In the genomic region with DNA sequence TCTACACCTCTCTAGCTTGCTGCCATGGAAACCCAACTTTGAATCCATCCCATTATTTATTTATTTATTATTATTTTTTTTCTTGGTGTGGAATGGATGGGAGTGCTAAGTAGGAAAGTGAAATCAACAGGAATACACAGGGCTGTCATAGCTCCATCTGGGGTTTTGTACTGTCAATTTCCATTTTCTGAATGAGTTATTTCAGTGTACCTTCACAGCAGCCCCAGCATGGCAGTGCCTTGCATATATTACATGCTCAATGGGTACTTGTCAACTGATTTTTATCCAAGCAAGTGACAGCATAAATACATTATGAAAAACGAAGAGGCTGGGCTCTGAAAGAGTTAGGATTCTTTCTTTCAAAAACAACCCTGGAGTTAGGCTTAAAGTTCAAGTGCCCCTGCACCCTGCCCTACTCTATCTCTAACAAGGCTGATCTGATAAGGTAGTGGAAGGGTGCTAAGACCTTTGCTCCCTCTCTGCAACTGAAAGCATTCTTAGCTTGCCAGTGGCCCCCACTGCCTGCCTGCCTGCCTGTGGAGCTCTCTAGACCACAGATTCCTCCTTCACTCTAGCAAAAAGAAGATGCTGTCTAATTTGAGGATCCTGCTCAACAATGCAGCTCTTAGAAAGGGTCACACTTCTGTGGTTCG, we compare ENCODE assay signal across 17 mouse cellular contexts. TPM values are rescaled to one million over a fixed set of nuclear protein-coding genes. Genes with fewer than 3 reads are reported as not detected.
DNase-seq lines count a peak whose midpoint lies in the region; ATAC-seq and TF ChIP-seq lines count a peak whose summit lies in the region.
"Had no signal": no experiment of that assay in that cellular context is flagged by ENCODE, and none has a peak within 500 bp of the region (broad histone marks: within the 10 kb centered on the region; RNA-seq: fewer than 3 reads in every experiment).

A gene (plus strand): TSS at position 454 of the 653 bp plus-strand sequence.

- WGBS in heart, adult 2 months, result 41% methylated on average over 2 of the region's 2 CpGs
- WGBS in intestine, embryonic 15.5 days, result 48% methylated on average over 2 of the region's 2 CpGs
- WGBS in liver, embryonic 16.5 days (ENCODE audit: insufficient replicate concordance), result 32% methylated on average over 2 of the region's 2 CpGs

- H3K9me3 ChIP-seq in intestine, embryonic 15.5 days, result no peaks in the 10 kb centered on the region
- H3K9me3 ChIP-seq in liver, embryonic 16.5 days (replicated peaks; ENCODE audit: control insufficient read depth, low read length), result no peaks in the 10 kb centered on the region
- H3K9me3 ChIP-seq: embryonic facial prominence, embryonic 15.5 days; neural tube, embryonic 15.5 days had no signal

- no peaks in the 10 kb centered on the region for H3K36me3 ChIP-seq in heart, adult 2 months (ENCODE audit: control insufficient read depth, insufficient read depth, low read length)
- H3K36me3 ChIP-seq in intestine, embryonic 15.5 days, result no peaks in the 10 kb centered on the region
- no peaks in the 10 kb centered on the region for H3K36me3 ChIP-seq in liver, embryonic 16.5 days (ENCODE audit: control insufficient read depth, insufficient read depth)
- H3K36me3 ChIP-seq: embryonic facial prominence, embryonic 15.5 days; neural tube, embryonic 15.5 days had no signal

- no peak within 1 kb of the TSS for H3K9ac ChIP-seq in heart, adult 2 months (ENCODE audit: low read depth, low read length)
- H3K9ac ChIP-seq in intestine, embryonic 15.5 days, result no peak within 1 kb of the TSS
- H3K9ac ChIP-seq in liver, embryonic 16.5 days (ENCODE audit: low read depth, low read length), result no peak within 1 kb of the TSS
- H3K9ac ChIP-seq: embryonic facial prominence, embryonic 15.5 days; neural tube, embryonic 15.5 days had no signal

- H3K4me1 ChIP-seq in heart, adult 2 months (ENCODE audit: control insufficient read depth, insufficient read depth, low read length), result no peaks in the 10 kb centered on the region
- no peaks in the 10 kb centered on the region for H3K4me1 ChIP-seq in intestine, embryonic 15.5 days (replicated peaks)
- no peaks in the 10 kb centered on the region for H3K4me1 ChIP-seq in liver, embryonic 16.5 days (ENCODE audit: control insufficient read depth, low read depth, low read length)
- H3K4me1 ChIP-seq: embryonic facial prominence, embryonic 15.5 days; neural tube, embryonic 15.5 days had no signal

- ATAC-seq in intestine, embryonic 15.5 days, result peak; percentile 96
- ATAC-seq in liver, embryonic 16.5 days (ENCODE audit: low read depth), result peak; percentile 51; the same call in 1 of the 2 replicates

- TF ChIP-seq CTCF in heart, adult 2 months (IDR thresholded peaks at IDR 0.05), result no peak
- no peak for TF ChIP-seq CTCF in brain, embryonic 14.5 days (IDR thresholded peaks at IDR 0.05; ENCODE audit: borderline replicate concordance, extremely low read depth, insufficient read depth, insufficient read length)

- 0 out of 2 replicates have a peak within 1 kb of the TSS, but pooled peaks have one; percentile 9 for H3K4me2 ChIP-seq in intestine, embryonic 15.5 days (replicated peaks)
- no peak within 1 kb of the TSS for H3K4me2 ChIP-seq in liver, embryonic 16.5 days (ENCODE audit: low read depth, low read length)
- H3K4me2 ChIP-seq: embryonic facial prominence, embryonic 15.5 days; neural tube, embryonic 15.5 days had no signal

- DNase-seq in heart, adult 2 months, result no peak
- DNase-seq in heart, postnatal 25 days (ENCODE audit: low spot score), result no peak
- peak; percentile 51 for DNase-seq in brain, embryonic 14.5 days (ENCODE audit: low read depth)
- DNase-seq in urinary bladder, postnatal 10 days (ENCODE audit: low spot score), result no peak
- no peak for DNase-seq in lung, postnatal 25 days (ENCODE audit: low spot score)
- DNase-seq: heart, postnatal 4 days; kidney, adult 2 months; lung, postnatal 14 days had no signal

- intact Hi-C loops in heart, adult 2 months (cut with DNase I), result no loop called here
- intact Hi-C loops in heart, postnatal 25 days (cut with DNase I), result loop anchor here (10.0 kb wide), 1 partner anchor 233 kb away; a partner anchor contains a TSS

- peak within 1 kb of the TSS; percentile 68 for H3K27ac ChIP-seq in heart, adult 2 months
- no peak within 1 kb of the TSS for H3K27ac ChIP-seq in intestine, embryonic 15.5 days
- H3K27ac ChIP-seq in liver, embryonic 16.5 days (ENCODE audit: low read length), result no peak within 1 kb of the TSS; the same call in 1 of the 2 replicates
- H3K27ac ChIP-seq: embryonic facial prominence, embryonic 15.5 days; neural tube, embryonic 15.5 days had no signal

- TF ChIP-seq EP300 in heart, adult 2 months (IDR thresholded peaks at IDR 0.05; ENCODE audit: insufficient read depth, low read depth, low read length), result no peak

- no peak for TF ChIP-seq POLR2A in heart, adult 2 months (IDR thresholded peaks at IDR 0.05; ENCODE audit: insufficient read depth, low read depth, low read length)
- TF ChIP-seq POLR2A in brain, embryonic 14.5 days (IDR thresholded peaks at IDR 0.05; ENCODE audit: borderline replicate concordance, extremely low read depth, insufficient read depth, insufficient read length, poor library complexity, severe bottlenecking), result no peak

- no peaks in the 10 kb centered on the region for H3K27me3 ChIP-seq in heart, adult 2 months (ENCODE audit: control insufficient read depth, insufficient read depth, low read length)
- no peaks in the 10 kb centered on the region for H3K27me3 ChIP-seq in intestine, embryonic 15.5 days (replicated peaks)
- no peaks in the 10 kb centered on the region for H3K27me3 ChIP-seq in liver, embryonic 16.5 days (ENCODE audit: control insufficient read depth, insufficient read depth, low read depth, low read length)
- H3K27me3 ChIP-seq: embryonic facial prominence, embryonic 15.5 days; neural tube, embryonic 15.5 days had no signal

- H3K79me2 ChIP-seq in heart, adult 2 months (replicated peaks; ENCODE audit: control insufficient read depth, insufficient read depth, low read length), result no peaks in the 10 kb centered on the region

- H3K4me3 ChIP-seq in heart, adult 2 months, result no peak within 1 kb of the TSS
- 0 out of 2 replicates have a peak within 1 kb of the TSS, but pooled peaks have one; percentile 9 for H3K4me3 ChIP-seq in intestine, embryonic 15.5 days (replicated peaks)
- H3K4me3 ChIP-seq in liver, embryonic 16.5 days (ENCODE audit: low read depth, low read length), result peak within 1 kb of the TSS; percentile 25; the same call in 1 of the 2 replicates
- H3K4me3 ChIP-seq: embryonic facial prominence, embryonic 15.5 days; neural tube, embryonic 15.5 days had no signal

RNA-seq across cellular contexts. Expression of the gene that starts here (rescaled TPM):
- not detected for total RNA-seq in heart, adult 2 months (2021)
- 0.04 TPM in 1 of 2 replicates, not detected in the other for polyA plus RNA-seq in heart, adult 2 months (2012; rRNA removed)
- total RNA-seq in heart, postnatal 25 days (2021), result not detected
- polyA plus RNA-seq in brain, embryonic 14.5 days (2012; rRNA removed), result 0.03 TPM in 1 of 2 replicates, not detected in the other
- polyA plus RNA-seq in intestine, embryonic 15.5 days (2015; fragmentation: Nextera tagmentation; extraction: Ambion mirVana), result 55.4 and 59.9 TPM in 2 replicates
- 60.1 and 63.5 TPM in 2 replicates for polyA plus RNA-seq in liver, embryonic 16.5 days (2015; fragmentation: Nextera tagmentation; extraction: Ambion mirVana)
- total RNA-seq: common myeloid progenitor, adult 5-6 weeks; heart, postnatal 4 days; layer of hippocampus, adult 8-10 months; left cerebral cortex, postnatal 14 days; monocyte, adult 5-6 weeks had no signal
- polyA plus RNA-seq: embryonic facial prominence, embryonic 15.5 days; kidney, adult 2 months; neural tube, embryonic 15.5 days; thymus, postnatal 0 days had no signal

Comparison
In these comparisons a context has a peak if more than half of its experiments do, and no peak if none do; other contexts are left out.
1. RNA of the gene that starts here (polyA plus RNA-seq): 60.1 to 63.5 TPM in liver, embryonic 16.5 days and 55.4 to 59.9 TPM in intestine, embryonic 15.5 days; 0.04 TPM in heart, adult 2 months and 0.03 TPM in brain, embryonic 14.5 days; every median in the first group is over 10 times any median in the second.
2. Peak in DNase-seq in brain, embryonic 14.5 days; RNA of the gene not detected or under 1 TPM.